Mouse (Mus musculus) neutrophil, adult 5-6 weeks (primary cell): ENCODE measurements around the gene Slc50a1. TPM values are rescaled to one million over a fixed set of nuclear protein-coding genes. Genes with fewer than 3 reads are reported as not detected.

Experiments
- ATAC-seq: fragments of 151-379, 151-347 bp; 2 replicates; pipeline ENCODE4 v1.8.0; 2017; ENCODE audit warnings: mild to moderate bottlenecking, moderate TSS enrichment; ENCODE audit not compliant: insufficient number of reproducible peaks, poor library complexity, low FRiP score, severe bottlenecking; ENCODE audit errors: extremely low read depth
- total RNA-seq: library from RNA; stranded (forward); fragments of 200-1000 nt; gene quantifications from 2 replicates; pipeline ENCODE4 v1.2.3, GENCODE M21; 2017

Gene Slc50a1
- total RNA-seq, 1 experiment from 2014 or later, result 99.3 TPM

DNA sequence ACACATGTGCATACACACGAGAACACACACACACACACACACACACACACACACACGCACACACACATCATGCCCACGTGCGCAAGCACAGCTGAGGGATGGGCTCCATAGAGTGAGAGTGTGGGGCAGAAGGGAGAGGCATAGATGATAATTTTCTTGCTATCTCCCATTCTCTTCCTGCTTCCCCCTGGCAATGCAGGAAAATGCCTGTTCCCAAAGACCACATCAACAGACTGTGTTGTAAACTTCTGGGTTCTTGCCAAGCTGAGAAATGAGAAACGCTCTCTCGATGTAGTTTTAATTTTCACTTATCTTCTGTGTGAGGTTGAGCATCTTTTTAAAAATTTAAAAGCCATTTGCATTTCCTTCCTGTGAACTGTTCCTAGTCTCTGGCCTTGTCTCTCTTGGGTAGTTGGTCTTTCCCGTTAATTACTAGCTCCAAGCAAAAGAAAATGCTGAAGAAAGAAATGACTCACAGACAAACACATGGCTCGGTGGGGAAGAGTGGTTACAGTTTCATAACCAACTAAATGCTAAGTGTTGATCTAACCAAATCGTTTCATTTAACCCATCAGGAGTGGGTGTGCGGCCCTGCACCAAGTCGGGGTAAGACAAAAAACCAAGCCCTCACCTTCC is 26.5 kb upstream of the Slc50a1 start:
- ATAC-seq, result no peak

- no peak for ATAC-seq
Measured at GRCm38 (mm10) chr3:89295685-89296230, 25.4 kb upstream of the Slc50a1 start.

DNA sequence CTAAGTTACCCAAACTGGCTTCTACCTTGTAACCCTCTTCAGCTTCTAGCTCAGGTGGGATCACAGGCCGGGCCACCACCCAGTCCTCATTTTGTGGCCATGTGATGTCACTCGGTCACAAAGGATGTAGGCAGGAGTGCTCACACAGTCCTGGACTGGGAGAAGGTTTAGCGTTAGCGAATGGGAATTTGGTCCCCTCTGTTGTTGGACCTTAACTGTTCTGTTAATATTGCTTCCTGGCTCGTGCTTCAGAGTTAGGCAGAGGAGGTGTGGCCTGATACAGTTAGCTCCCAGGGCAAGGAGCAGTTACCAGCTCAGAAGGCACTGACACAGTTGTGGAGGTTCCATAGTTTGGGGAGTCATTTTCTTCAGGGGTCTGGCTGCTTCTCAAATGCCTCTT is 23.8 kb upstream of the Slc50a1 start:
- no peak for ATAC-seq

DNA sequence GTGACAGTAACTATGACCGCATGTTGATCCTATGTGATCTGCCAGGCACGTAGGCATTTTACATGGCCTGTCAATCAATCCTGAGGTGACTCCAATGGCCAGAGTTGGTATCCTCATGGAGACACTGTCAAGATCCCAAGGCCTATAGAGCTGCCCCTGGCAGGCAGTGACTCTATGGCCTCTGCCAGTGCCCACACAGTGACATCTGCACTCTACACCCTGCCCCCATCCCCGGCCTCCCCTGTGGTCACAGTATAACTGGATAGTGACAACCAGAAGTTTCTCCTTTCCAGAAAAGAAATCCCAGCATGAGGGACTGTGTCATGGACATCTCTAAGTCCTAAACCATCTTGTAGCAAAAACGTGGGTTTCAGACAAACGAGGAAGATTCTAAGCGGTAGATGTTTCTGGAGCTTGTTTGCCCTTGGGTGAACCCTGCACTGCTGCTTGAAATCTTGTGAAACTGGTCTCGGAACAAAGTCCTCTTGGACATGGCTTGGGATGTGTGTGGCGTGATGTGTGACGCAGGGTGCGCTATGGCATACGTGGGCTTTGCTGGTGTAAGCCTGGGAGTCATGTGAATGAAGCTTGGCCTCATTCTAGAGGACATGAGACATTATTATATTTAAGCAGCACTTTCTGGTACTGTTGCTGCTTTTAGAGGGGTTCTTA is 23.0 kb upstream of the Slc50a1 start:
- ATAC-seq, result no peak

DNA sequence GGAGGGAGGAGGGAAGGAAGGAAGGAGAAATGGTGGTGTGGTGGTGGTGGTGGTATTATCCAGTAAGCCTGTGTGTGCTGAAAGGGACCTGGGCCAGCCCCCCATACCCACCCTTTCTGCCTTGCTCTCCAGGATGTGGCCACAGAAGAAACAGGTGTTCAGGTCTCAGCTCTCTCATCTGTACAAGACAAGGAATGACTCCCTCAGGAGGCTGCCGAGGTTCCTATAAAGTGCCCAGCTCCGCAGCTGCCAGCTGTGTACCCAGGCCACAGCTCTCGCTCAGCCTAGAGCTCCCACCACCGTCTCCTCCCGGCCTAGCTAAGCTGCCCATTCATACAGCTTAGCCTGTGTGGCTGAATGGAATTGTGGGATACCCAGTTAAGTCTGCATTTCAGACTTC is 21.9 kb upstream of the Slc50a1 start:
- no peak for ATAC-seq

DNA sequence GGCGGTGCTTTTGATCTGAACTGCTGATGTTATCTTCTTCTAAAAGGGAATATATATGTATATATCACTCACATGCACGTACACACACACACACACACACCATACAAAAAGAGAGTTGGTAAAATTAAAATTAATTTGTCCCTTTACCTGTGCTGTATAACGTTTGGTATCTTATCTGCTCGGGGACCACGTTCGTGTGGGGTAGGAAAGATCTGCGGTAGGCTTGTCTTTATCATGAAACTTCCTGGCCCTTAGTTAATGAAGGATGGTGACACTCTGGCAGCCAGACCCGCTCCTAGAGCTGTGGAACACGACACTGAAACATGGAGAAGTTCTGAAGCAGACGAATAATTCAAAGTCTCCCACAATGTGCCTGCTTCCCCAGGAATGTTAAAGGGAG is 21.5 kb upstream of the Slc50a1 start:
- no peak for ATAC-seq

DNA sequence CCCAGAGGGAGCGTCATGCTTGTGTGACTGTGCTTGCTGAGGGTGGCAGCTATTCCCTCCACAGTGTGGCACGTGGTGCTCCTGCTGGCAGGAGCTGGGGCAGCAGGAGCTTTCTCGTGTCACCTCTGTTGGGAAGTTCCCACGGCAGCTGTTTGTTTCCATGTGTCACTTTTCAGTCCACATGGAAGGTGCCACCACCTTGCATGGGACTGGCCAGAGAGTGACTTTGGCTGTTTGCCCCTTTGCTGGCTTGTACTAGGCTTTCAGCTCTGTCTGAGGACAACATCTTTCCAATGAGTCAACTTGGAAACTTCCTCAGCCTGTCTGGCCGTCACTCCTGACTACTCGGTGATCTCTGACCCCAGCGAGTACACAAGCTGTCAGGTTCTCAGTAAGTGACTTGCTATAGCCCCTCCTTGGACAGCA is 18.1 kb upstream of the Slc50a1 start:
- ATAC-seq, result no peak

DNA sequence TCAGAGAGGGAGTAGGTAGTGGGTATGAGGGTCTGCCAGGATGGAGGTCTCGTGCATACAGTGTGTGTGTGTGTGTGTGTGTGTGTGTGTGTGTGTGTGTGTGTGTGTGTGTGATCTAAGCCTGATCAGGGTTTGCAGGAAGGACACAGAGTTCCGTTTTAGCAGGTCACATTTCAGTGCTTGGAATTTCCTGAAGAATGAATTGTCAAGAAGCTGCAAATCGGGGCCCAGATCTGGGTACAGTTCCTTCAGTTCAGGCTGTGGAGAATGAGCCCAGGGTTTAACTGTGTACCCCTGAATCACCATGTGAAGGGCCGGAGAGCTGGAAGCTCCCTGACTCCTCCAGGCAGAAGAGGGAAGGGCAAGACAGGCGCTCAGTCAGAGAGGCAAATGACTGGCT is 16.9 kb upstream of the Slc50a1 start:
- no peak for ATAC-seq

- ATAC-seq, result no peak
Measured at GRCm38 (mm10) chr3:89285526-89285925, 15.2 kb upstream of the Slc50a1 start.

DNA sequence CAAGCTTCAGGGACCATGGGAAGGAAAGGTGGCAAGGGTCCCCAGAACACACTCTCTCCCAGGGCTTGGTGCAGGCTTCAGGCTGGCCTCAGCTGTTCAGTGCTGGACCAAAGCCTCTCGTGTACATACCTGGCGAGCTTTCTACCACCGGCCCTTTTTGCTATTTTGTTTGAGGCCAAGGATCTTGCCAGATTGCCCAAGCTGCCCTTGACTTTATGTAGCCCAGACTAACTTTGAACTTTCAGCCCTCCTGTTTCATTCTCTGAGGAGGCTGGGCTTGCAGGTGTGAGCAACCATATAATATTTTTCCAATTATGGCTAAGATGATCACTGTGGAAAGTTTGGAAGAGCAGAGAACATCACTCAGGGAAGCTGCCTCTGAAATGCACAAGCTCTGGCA is 13.9 kb upstream of the Slc50a1 start:
- ATAC-seq, result no peak

GRCm38 (mm10) chr3:89282291-89282643 is 11.9 kb upstream of the Slc50a1 start:
- ATAC-seq, result no peak

GRCm38 (mm10) chr3:89281579-89282290 is 11.4 kb upstream of the Slc50a1 start:
- peak; percentile 66 for ATAC-seq

DNA sequence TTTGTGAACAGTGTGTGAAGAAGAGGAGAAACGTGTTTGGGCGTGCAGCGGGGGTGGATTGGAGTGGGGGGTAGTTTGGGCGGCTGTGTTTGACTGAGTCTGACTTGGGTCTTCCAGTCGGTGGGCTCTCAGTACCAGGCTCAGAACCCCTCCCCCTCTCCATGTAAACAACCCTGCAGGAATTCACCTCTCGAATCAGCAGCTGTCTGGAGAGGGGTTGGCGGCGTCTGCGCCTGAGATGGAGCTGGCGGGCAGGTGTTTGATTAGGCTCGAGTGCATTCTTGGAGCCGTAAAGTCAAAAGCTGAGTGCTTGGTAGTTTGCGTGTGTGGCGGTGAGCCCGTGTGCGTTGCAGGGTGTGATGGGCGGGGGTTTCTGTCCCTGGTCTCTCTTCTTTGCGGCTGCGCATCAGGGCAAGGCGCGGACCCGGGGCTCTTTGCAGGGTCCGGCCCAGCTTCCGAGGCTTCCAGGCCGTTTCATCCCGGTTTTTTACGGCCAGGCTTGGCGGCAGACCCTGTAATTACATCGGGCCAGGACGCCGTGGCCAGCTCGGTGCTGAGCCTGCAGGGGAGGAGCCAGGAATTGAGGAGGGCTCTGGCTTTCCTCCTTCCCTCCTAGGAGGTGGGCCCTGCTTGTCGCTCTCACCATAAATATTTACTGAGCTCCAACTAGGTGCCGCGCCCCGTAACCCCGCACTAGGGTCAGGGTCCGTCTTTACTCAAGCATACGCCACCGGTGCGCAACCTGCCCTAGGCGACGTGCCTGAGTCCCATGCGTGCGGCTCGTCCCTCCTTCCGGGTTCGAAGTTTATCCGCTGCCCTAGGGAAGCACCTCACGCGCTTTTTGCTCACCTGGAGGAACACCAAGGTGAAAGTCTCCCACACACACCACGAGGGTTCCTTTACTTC is 10.5 kb upstream of the Slc50a1 start, which contains the start of gene Efna1:
Gene Efna1 (minus strand): TSS at position 537 of the 906 bp plus-strand sequence.
- ATAC-seq, result no peak

GRCm38 (mm10) chr3:89280050-89280605 is 9.8 kb upstream of the Slc50a1 start:
- ATAC-seq, result no peak

DNA sequence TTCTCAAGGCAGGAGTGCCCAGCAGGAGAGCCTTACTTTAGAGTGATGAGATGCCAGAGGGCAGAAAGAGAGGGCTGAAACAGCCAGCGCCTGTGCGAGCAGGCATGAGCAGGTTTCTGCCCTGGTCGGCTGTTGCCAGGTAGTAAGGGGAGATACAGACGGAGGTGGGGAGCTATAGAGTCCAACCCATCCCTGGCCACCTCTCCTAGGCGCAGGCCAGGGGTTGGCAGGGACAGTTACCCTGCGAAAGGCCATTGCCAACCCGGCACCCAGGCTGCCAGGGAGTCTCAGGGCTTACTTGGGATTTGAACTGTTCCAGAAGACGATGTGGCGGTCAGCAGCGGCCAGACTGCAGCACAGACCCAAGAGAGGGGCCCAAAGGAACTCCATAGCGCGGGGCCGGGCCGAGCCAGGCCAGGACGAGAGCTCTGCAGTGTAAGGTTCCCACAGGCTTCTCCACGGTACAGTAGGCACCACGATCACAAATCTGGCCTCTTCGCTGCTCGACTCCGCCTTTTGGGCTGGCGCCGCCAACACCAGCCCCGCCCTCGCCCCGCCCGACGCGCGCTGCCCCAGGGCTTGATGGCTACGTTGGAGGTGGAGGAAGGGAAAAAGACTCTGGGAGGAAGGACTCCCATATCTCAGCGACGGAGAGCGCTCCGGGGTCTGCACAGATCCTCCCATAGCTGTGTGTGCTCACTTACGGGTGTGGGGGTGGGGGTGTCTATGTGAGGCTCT is 9.0 kb upstream of the Slc50a1 start:
- ATAC-seq, result peak; percentile 22; the same call in 1 of the 2 replicates

GRCm38 (mm10) chr3:89278643-89279042 is 8.3 kb upstream of the Slc50a1 start:
- no peak for ATAC-seq

GRCm38 (mm10) chr3:89278107-89278506 is 7.7 kb upstream of the Slc50a1 start:
- ATAC-seq, result no peak
